Mouse (Mus musculus) CH12.LX (cell line): ENCODE data around the gene Irf2.
"Not testable (repeated sequence)": the region's sequence is repeated elsewhere in the genome, so short reads cannot be mapped to it uniquely, and the experiment has no call there.

ENCODE experiments used
- CTCF ChIP-seq, 2 experiments: IDR thresholded peaks in 1 of 2; conservative IDR thresholded peaks in 1 of 2; 2 replicates each; pipeline ENCODE4 v1.5.1; 2011 to 2012; ENCODE audit warnings: low read depth in 2 of 2, low read length in 2 of 2, improper control_type of control experiment in 1 of 2, inconsistent platforms in 1 of 2, mild to moderate bottlenecking in 1 of 2, moderate library complexity in 1 of 2
- EP300 ChIP-seq: IDR thresholded peaks from 2 replicates; pipeline ENCODE4 v1.6.1; 2011; ENCODE audit warnings: low read length, improper control_type of control experiment
- JUND ChIP-seq: conservative IDR thresholded peaks from 2 replicates; pipeline ENCODE4 v1.6.1; 2011; ENCODE audit warnings: low read depth, low read length, improper control_type of control experiment
- KAT2A ChIP-seq: IDR thresholded peaks from 2 replicates; pipeline ENCODE4 v1.6.1; 2012; ENCODE audit warnings: low read length, improper control_type of control experiment, inconsistent platforms; ENCODE audit not compliant: insufficient replicate concordance
- MYC ChIP-seq: IDR thresholded peaks from 2 replicates; pipeline ENCODE4 v1.6.1; 2011; ENCODE audit warnings: low read depth, mild to moderate bottlenecking, improper control_type of control experiment, low read length
- POLR2A ChIP-seq: IDR thresholded peaks from 2 replicates; pipeline ENCODE4 v1.6.1; 2011; ENCODE audit warnings: low read depth, mild to moderate bottlenecking, improper control_type of control experiment, low read length
- RCOR1 ChIP-seq: conservative IDR thresholded peaks from 2 replicates; pipeline ENCODE4 v1.6.1; 2012; ENCODE audit warnings: low read depth, mild to moderate bottlenecking, inconsistent platforms, low read length, improper control_type of control experiment
- SMC3 ChIP-seq: IDR thresholded peaks from 2 replicates; pipeline ENCODE4 v1.6.1; 2011; ENCODE audit warnings: low read depth, low read length, improper control_type of control experiment
- UBTF ChIP-seq: IDR thresholded peaks from 2 replicates; pipeline ENCODE4 v1.6.1; 2012; ENCODE audit warnings: low read depth, mild to moderate bottlenecking, inconsistent platforms, low read length, improper control_type of control experiment, moderate library complexity
- ZKSCAN1 ChIP-seq: IDR thresholded peaks from 2 replicates; pipeline ENCODE4 v1.6.1; 2012; ENCODE audit warnings: low read depth, inconsistent platforms, low read length, improper control_type of control experiment, borderline replicate concordance

DNA sequence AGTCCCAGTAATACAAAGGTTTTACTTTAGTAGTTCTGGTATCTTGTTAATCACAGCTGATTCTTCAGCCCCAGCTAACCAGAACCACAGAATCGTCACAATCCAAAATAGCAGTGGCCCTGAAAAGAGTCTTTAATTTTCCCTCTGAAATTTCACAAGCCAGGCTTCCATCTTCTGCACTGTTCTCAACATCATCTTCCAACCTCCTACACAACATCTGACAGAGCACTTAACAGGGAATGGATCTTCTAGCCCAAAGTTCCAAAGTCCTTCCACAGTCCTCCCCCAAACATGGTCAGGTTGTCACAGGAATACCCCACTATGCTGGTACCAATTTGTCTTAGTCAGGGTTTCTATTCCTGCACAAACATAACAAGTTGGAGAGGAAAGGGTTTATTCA, 9.9 kb upstream of the Irf2 start:
- TF ChIP-seq CTCF (conservative IDR thresholded peaks at IDR 0.05 in 1 of 2, IDR thresholded peaks at IDR 0.05 in 1 of 2; ENCODE audit: low read depth in 2 of 2, low read length in 2 of 2); EP300; UBTF; MYC; JUND; RCOR1; KAT2A; ZKSCAN1; SMC3; POLR2A: not testable (repeated sequence)
